In the genomic region with DNA sequence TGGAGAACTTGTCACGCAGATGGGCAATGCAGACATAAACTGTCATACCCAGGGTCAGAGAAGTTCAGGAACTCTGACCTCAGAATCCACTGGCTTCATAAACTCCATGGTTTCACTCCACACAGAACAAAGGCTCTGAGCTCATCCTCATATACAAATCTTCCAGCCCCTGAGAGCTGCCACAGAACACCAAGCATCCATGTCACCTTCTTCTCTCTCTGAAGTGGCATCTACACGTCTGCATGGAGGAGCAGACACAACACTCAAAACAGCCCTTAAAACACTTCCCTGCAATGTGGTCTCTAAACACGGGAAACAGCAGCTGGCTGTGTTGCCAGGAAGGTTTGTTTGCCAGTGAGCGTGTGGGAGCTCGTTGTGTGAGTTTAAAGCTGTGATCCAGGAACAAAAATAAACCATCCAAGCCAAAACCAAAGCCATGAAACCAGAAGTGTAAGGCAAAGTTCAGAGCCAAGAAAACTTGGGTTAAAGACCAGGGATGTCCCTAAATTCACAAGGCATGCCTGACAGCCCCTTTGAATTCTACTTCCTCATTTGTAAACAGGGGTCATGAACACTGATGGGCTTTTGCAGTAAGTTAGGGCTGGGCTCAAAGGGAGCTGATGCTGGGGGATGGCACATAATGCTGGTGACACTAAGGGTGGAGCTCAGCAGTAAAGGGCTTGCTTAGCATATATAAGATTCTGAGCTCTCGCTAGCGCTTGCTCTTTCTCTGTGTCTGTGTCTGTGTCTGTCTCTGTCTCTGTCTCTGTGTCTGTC, we compare ENCODE assay signal across 11 mouse cellular contexts. TPM values are rescaled to one million over a fixed set of nuclear protein-coding genes. Genes with fewer than 3 reads are reported as not detected.
DNase-seq lines count a peak whose midpoint lies in the region; TF ChIP-seq lines count a peak whose summit lies in the region.
"Had no signal": no experiment of that assay in that cellular context is flagged by ENCODE, and none has a peak within 500 bp of the region (broad histone marks: within the 10 kb centered on the region; RNA-seq: fewer than 3 reads in every experiment).

No protein-coding gene starts in this region.

- H3K27me3 ChIP-seq in spleen, adult 2 months (ENCODE audit: control insufficient read depth, insufficient read depth, low read length), result no peaks in the 10 kb centered on the region
- no peaks in the 10 kb centered on the region for H3K27me3 ChIP-seq in splenic B cell, adult 2 months (ENCODE audit: control insufficient read depth, insufficient read depth, low read length, poor library complexity, severe bottlenecking)

- H3K4me1 ChIP-seq in spleen, adult 2 months (ENCODE audit: control insufficient read depth, insufficient read depth, insufficient read length), result peaks cover 21% of the 10 kb centered on the region; the same call in 1 of the 2 replicates

- H3K27ac ChIP-seq in spleen, adult 2 months (ENCODE audit: insufficient read depth, low read length), result peak overlapping the region; percentile 16; the same call in 1 of the 2 replicates

- no peak for TF ChIP-seq CTCF in spleen, adult 2 months (IDR thresholded peaks at IDR 0.05; ENCODE audit: extremely low read depth, insufficient read depth, insufficient read length, insufficient replicate concordance)

- 36% methylated on average over 7 of the region's 7 CpGs for WGBS in spleen, adult 2 months

- no peaks in the 10 kb centered on the region for H3K36me3 ChIP-seq in spleen, adult 2 months (ENCODE audit: control insufficient read depth, insufficient read depth, low read length)
- no peaks in the 10 kb centered on the region for H3K36me3 ChIP-seq in splenic B cell, adult 2 months (ENCODE audit: control insufficient read depth, insufficient read depth, low read length, poor library complexity, severe bottlenecking)

- DNase-seq in heart, adult 9 months (ENCODE audit: low spot score in 2 of 2), result peak; percentile 24 to 38
- DNase-seq in heart, adult 8-10 months (ENCODE audit: low spot score), result no peak
- DNase-seq in spleen, adult 2 months (ENCODE audit: low read depth in 1 of 2, low spot score in 2 of 2), result peak in 1 of 2 experiments; percentile 18
- no peak for DNase-seq in spleen, adult 12 weeks (ENCODE audit: low spot score)
- DNase-seq in heart, postnatal 4 days, result peak; percentile 32
- peak; percentile 62 for DNase-seq in splenic B cell, adult 2 months (ENCODE audit: low read depth, low spot score)
- DNase-seq in adrenal gland, adult 8-10 months, result no peak
- DNase-seq in adrenal gland, adult 18-20 months (ENCODE audit: low spot score in 2 of 2), result no peak
- DNase-seq: kidney, adult 9 months; midbrain, embryonic 14.5 days; thymus, postnatal 4 days had no signal

- no peak for TF ChIP-seq POLR2A in spleen, adult 2 months (IDR thresholded peaks at IDR 0.05; ENCODE audit: low read depth, low read length)

- H3K4me3 ChIP-seq in spleen, adult 2 months (ENCODE audit: extremely low read depth, insufficient read depth, insufficient read length), result no peak overlapping the region

RNA-seq across cellular contexts. Expression of a gene that starts 24.6 kb away (rescaled TPM):
- 1 to 10 TPM in 1 of 4 experiments, under 1 TPM in 3; 0.79 to 1.1 (median 0.97) TPM for total RNA-seq in heart, adult 8-10 months (2022)
- polyA plus RNA-seq in spleen, adult 2 months (2012; rRNA removed), result 10.2 and 11.9 TPM in 2 replicates
- total RNA-seq in heart, postnatal 4 days (2021), result 1 to 10 TPM; 6.2 to 6.9 TPM
- total RNA-seq in adrenal gland, adult 8-10 months (2022), result 1 to 10 TPM; 2.0 to 2.3 (median 2.1) TPM
- 1 to 10 TPM; 2.0 to 2.7 TPM for total RNA-seq in adrenal gland, adult 18-20 months (2021)

Comparison
In these comparisons a context has a peak if more than half of its experiments do, and no peak if none do; other contexts are left out.
1. DNase-seq: peak in heart, adult 9 months (2 of 2), heart, postnatal 4 days (single experiment) and splenic B cell, adult 2 months (single experiment); none in heart, adult 8-10 months (single experiment), spleen, adult 12 weeks (single experiment), adrenal gland, adult 8-10 months (single experiment) and adrenal gland, adult 18-20 months (0 of 2).